8 mouse cellular contexts compared by ENCODE assay signal in the genomic region with DNA sequence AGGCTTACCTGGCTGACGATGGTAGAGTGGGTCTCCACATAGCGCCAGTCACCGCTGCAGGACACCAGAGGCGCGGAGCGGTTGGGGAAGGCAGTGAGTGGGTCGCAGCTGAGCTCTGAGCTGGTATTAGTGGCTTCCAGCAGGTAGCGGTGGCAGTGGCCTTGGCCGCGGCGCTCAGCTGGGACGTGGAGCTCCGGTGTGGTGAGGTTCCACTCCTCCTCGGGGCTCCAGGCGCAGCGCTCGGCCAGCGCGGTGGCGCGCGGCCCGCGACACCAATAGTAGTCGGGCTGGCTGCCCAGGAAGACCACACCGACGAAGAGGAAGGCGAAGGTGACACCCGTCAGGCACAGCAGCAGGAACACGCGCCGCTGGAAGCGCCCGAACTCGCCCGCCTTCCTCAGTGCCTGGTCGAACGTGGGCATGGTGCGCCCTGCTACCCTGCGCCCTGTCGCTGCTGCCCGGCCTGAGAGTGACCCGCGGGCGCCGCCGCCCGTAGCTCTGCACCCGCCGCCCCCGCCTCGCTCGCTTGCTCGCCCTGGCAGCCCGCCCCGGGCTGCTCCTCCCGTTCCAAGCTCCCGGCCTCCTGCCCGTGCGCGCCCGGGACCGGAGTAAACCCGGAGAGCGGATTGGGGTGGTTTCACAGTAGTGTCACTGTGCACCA. TPM values are rescaled to one million over a fixed set of nuclear protein-coding genes. Genes with fewer than 3 reads are reported as not detected.
A peak's percentile ranks its signal among the peaks of the same experiment; 100 is the strongest.
DNase-seq lines count a peak whose midpoint lies in the region; ATAC-seq and TF ChIP-seq lines count a peak whose summit lies in the region.

No protein-coding gene starts in this region.

- no peaks in the 10 kb centered on the region for H3K36me3 ChIP-seq in liver, adult 2 months (ENCODE audit: control insufficient read depth, insufficient read depth, low read length)
- no peaks in the 10 kb centered on the region for H3K36me3 ChIP-seq in forebrain, embryonic 11.5 days (ENCODE audit: control insufficient read depth, insufficient read depth, low read length)
- no peaks in the 10 kb centered on the region for H3K36me3 ChIP-seq in limb, embryonic 12.5 days
- H3K36me3 ChIP-seq in midbrain, embryonic 14.5 days (ENCODE audit: control insufficient read depth, insufficient read depth, low read length): no peaks in the 10 kb centered on the region

- H3K27me3 ChIP-seq in liver, adult 2 months (ENCODE audit: control insufficient read depth, insufficient read depth, low read length): peaks cover 10% of the 10 kb centered on the region
- H3K27me3 ChIP-seq in forebrain, embryonic 11.5 days (ENCODE audit: control insufficient read depth, insufficient read depth, low read length): peaks cover 38% of the 10 kb centered on the region
- peaks cover 72% of the 10 kb centered on the region for H3K27me3 ChIP-seq in limb, embryonic 12.5 days
- peaks cover 34% of the 10 kb centered on the region for H3K27me3 ChIP-seq in midbrain, embryonic 14.5 days (ENCODE audit: control insufficient read depth, insufficient read depth, low read length)

- TF ChIP-seq CTCF in liver, adult 2 months (IDR thresholded peaks at IDR 0.05; ENCODE audit: low read depth, low read length): no peak

- no peak overlapping the region for H3K27ac ChIP-seq in liver, adult 2 months (replicated peaks; ENCODE audit: insufficient read depth, low read depth, low read length)
- no peak overlapping the region for H3K27ac ChIP-seq in forebrain, embryonic 11.5 days (ENCODE audit: low read depth, low read length)
- H3K27ac ChIP-seq in limb, embryonic 12.5 days: no peak overlapping the region
- H3K27ac ChIP-seq in midbrain, embryonic 14.5 days (replicated peaks; ENCODE audit: low read depth, low read length): no peak overlapping the region

- peak overlapping the region; percentile 26; the same call in 1 of the 2 replicates for H3K4me2 ChIP-seq in forebrain, embryonic 11.5 days (ENCODE audit: low read depth, low read length, severe bottlenecking)
- H3K4me2 ChIP-seq in limb, embryonic 12.5 days: peak overlapping the region; percentile 76
- H3K4me2 ChIP-seq in midbrain, embryonic 14.5 days (ENCODE audit: low read length): peak overlapping the region; percentile 52

- ATAC-seq in forebrain, embryonic 11.5 days (replicated peaks; ENCODE audit: low FRiP score): no peak
- no peak for ATAC-seq in limb, embryonic 12.5 days (ENCODE audit: insufficient number of reproducible peaks, insufficient read depth, low FRiP score, low TSS enrichment, low read depth)
- no peak; the same call in 1 of the 2 replicates for ATAC-seq in midbrain, embryonic 14.5 days (ENCODE audit: low FRiP score, low TSS enrichment)

- DNase-seq in liver, adult 2 months (ENCODE audit: extremely low read depth, low read depth, low spot score): no peak
- DNase-seq in liver: no peak
- DNase-seq in forebrain, embryonic 11.5 days (ENCODE audit: low spot score): no peak
- peak; percentile 44 for DNase-seq in heart, postnatal 4 days
- peak; percentile 8 for DNase-seq in midbrain, embryonic 14.5 days
- no peak for DNase-seq in cerebellum, adult 8-10 months
- DNase-seq in adipocyte (ENCODE audit: low spot score): no peak

- TF ChIP-seq POLR2A in liver, adult 2 months (IDR thresholded peaks at IDR 0.05; ENCODE audit: extremely low read depth, insufficient read depth, low read length): no peak

- WGBS in liver, adult 2 months: 2% methylated on average over 65 of the region's 65 CpGs
- WGBS in forebrain, embryonic 11.5 days: 1% methylated on average over 65 of the region's 65 CpGs
- 2% methylated on average over 64 of the region's 65 CpGs for WGBS in limb, embryonic 12.5 days
- whole genome bisulfite sequencing in midbrain, embryonic 14.5 days: 1% methylated on average over 47 of the region's 65 CpGs

- peak overlapping the region; percentile 58 for H3K4me3 ChIP-seq in liver, adult 2 months (ENCODE audit: insufficient read depth, low read depth, low read length)
- H3K4me3 ChIP-seq in forebrain, embryonic 11.5 days (ENCODE audit: low read depth, low read length): peak overlapping the region; percentile 20
- H3K4me3 ChIP-seq in limb, embryonic 12.5 days (replicated peaks): peak overlapping the region; percentile 42
- peak overlapping the region; percentile 28 for H3K4me3 ChIP-seq in midbrain, embryonic 14.5 days (replicated peaks; ENCODE audit: low read depth, low read length)

- H3K79me2 ChIP-seq in liver, adult 2 months (ENCODE audit: control insufficient read depth, insufficient read depth, low read length): no peaks in the 10 kb centered on the region

- H3K9ac ChIP-seq in liver, adult 2 months (ENCODE audit: low read depth, low read length): 0 out of 2 replicates have a peak overlapping the region, but pooled peaks have one; percentile 17
- no peak overlapping the region for H3K9ac ChIP-seq in forebrain, embryonic 11.5 days (ENCODE audit: low read length)
- peak overlapping the region; percentile 40 for H3K9ac ChIP-seq in limb, embryonic 12.5 days (replicated peaks)
- H3K9ac ChIP-seq in midbrain, embryonic 14.5 days (replicated peaks; ENCODE audit: low read length): no peak overlapping the region; the same call in 1 of the 2 replicates

- no peaks in the 10 kb centered on the region for H3K9me3 ChIP-seq in forebrain, embryonic 11.5 days (ENCODE audit: control insufficient read depth, low read length)
- no peaks in the 10 kb centered on the region for H3K9me3 ChIP-seq in limb, embryonic 12.5 days
- H3K9me3 ChIP-seq in midbrain, embryonic 14.5 days (ENCODE audit: control insufficient read depth, low read length): no peaks in the 10 kb centered on the region

- H3K4me1 ChIP-seq in liver, adult 2 months (ENCODE audit: control insufficient read depth, insufficient read depth, low read length): no peaks in the 10 kb centered on the region
- H3K4me1 ChIP-seq in forebrain, embryonic 11.5 days (replicated peaks; ENCODE audit: control insufficient read depth, insufficient read depth, low read length): no peaks in the 10 kb centered on the region
- peaks cover 8% of the 10 kb centered on the region; the same call in 1 of the 2 replicates for H3K4me1 ChIP-seq in limb, embryonic 12.5 days (replicated peaks)
- H3K4me1 ChIP-seq in midbrain, embryonic 14.5 days (ENCODE audit: control insufficient read depth, insufficient read depth, low read length): no peaks in the 10 kb centered on the region

RNA-seq across cellular contexts. Expression of gene Slc22a3, which starts 0.5 kb away (rescaled TPM):
- 1.0 and 2.3 TPM in 2 replicates for total RNA-seq in liver, adult 2 months (2014; rRNA removed)
- 2.5 and 4.2 TPM in 2 replicates for polyA plus RNA-seq in liver, adult 2 months (2012; rRNA removed)
- polyA plus RNA-seq in forebrain, embryonic 11.5 days (2014; fragmentation: Nextera tagmentation; extraction: Ambion mirVana): 0.12 and 0.15 TPM in 2 replicates
- total RNA-seq in heart, postnatal 4 days (2021): 1 to 10 TPM in 1 of 2 experiments, under 1 TPM in 1; 0.86 to 1.2 TPM
- polyA plus RNA-seq in limb, embryonic 12.5 days (2016; fragmentation: Nextera tagmentation; extraction: Ambion mirVana): 0.16 and 0.23 TPM in 2 replicates
- polyA plus RNA-seq in midbrain, embryonic 14.5 days (2014; fragmentation: Nextera tagmentation; extraction: Ambion mirVana): 0.74 TPM in 2 replicates

Comparison
In these comparisons a context has a peak if more than half of its experiments do, and no peak if none do; other contexts are left out.
1. DNase-seq: peak in heart, postnatal 4 days (single experiment) and midbrain, embryonic 14.5 days (single experiment); none in liver, adult 2 months (single experiment), liver (single experiment), forebrain, embryonic 11.5 days (single experiment), cerebellum, adult 8-10 months (single experiment) and adipocyte (single experiment).
2. H3K9ac ChIP-seq: peak in liver, adult 2 months (single experiment) and limb, embryonic 12.5 days (single experiment); none in forebrain, embryonic 11.5 days (single experiment) and midbrain, embryonic 14.5 days (single experiment).
3. H3K4me2 ChIP-seq: peak in every context shown above with its lines; median percentile 76 in limb, embryonic 12.5 days; 52 in midbrain, embryonic 14.5 days; 26 in forebrain, embryonic 11.5 days.
4. Peak in every context shown above with its lines, with median percentiles within 50 percentile points of each other: H3K4me3 ChIP-seq.